Mouse (Mus musculus) myocyte (in vitro differentiated cells): ENCODE data around the gene Zfp791. TPM values are rescaled to one million over a fixed set of nuclear protein-coding genes. Genes with fewer than 3 reads are reported as not detected.

Experiments
- H3K27me3 ChIP-seq: one replicate; pipeline ENCODE4 v1.6.1; 2011; ENCODE audit not compliant: control insufficient read depth, insufficient read depth, insufficient read length
- H3K36me3 ChIP-seq: one replicate; pipeline ENCODE4 v1.6.1; 2011; ENCODE audit not compliant: control insufficient read depth, insufficient read depth
- H3K4me2 ChIP-seq: one replicate; pipeline ENCODE4 v1.6.1; 2011; ENCODE audit warnings: low read depth, control low read depth
- H3K4me3 ChIP-seq: one replicate; pipeline ENCODE4 v1.5.1; 2011; ENCODE audit warnings: mild to moderate bottlenecking, control low read depth, moderate library complexity
- H3K79me2 ChIP-seq: one replicate; pipeline ENCODE4 v1.6.1; 2011; ENCODE audit not compliant: control insufficient read depth, insufficient read depth
- H3ac ChIP-seq: one replicate; pipeline ENCODE4 v1.6.1; 2011; ENCODE audit not compliant: control insufficient read depth, insufficient read length
- CEBPB ChIP-seq: IDR thresholded peaks from 2 replicates; pipeline ENCODE4 v1.6.1; 2011; ENCODE audit warnings: mild to moderate bottlenecking, moderate library complexity; ENCODE audit not compliant: poor library complexity, insufficient read depth, severe bottlenecking
- E2F4 ChIP-seq: IDR thresholded peaks from one replicate; pipeline ENCODE4 v1.6.1; 2011; ENCODE audit warnings: mild to moderate bottlenecking, control low read depth, moderate library complexity; ENCODE audit not compliant: insufficient read depth
- MAX ChIP-seq: IDR thresholded peaks from one replicate; pipeline ENCODE4 v1.6.1; 2011; ENCODE audit warnings: low read depth, mild to moderate bottlenecking, control low read depth
- MYOD1 ChIP-seq, 3 experiments: IDR thresholded peaks; one replicate each; pipeline ENCODE4 v1.6.1; 2011; ENCODE audit warnings: control low read depth in 2 of 3, low read depth in 2 of 3, mild to moderate bottlenecking in 2 of 3, moderate library complexity in 1 of 3; ENCODE audit not compliant: insufficient read length in 2 of 3, control insufficient read depth in 1 of 3
- MYOG ChIP-seq, 3 experiments: IDR thresholded peaks; one replicate each; pipeline ENCODE4 v1.6.1; 2011; ENCODE audit warnings: control low read depth in 2 of 3, low read depth in 2 of 3, mild to moderate bottlenecking in 2 of 3; ENCODE audit not compliant: insufficient read length in 2 of 3, control insufficient read depth in 1 of 3, insufficient read depth in 1 of 3
- POLR2A ChIP-seq: IDR thresholded peaks from one replicate; pipeline ENCODE4 v1.6.1; 2011; ENCODE audit warnings: low read depth, mild to moderate bottlenecking, control low read depth, moderate library complexity; ENCODE audit not compliant: insufficient read length
- POLR2AphosphoS2 ChIP-seq: IDR thresholded peaks from one replicate; pipeline ENCODE4 v1.6.1; 2011; ENCODE audit warnings: low read depth, control low read depth; ENCODE audit not compliant: insufficient read length
- REST ChIP-seq: IDR thresholded peaks from one replicate; pipeline ENCODE4 v1.6.1; 2011; ENCODE audit warnings: mild to moderate bottlenecking, control low read depth, moderate library complexity; ENCODE audit not compliant: insufficient read depth, insufficient read length
- SRF ChIP-seq: IDR thresholded peaks from one replicate; pipeline ENCODE4 v1.6.1; 2011; ENCODE audit warnings: low read depth; ENCODE audit not compliant: control insufficient read depth, insufficient read length
- TCF12 ChIP-seq: IDR thresholded peaks from one replicate; pipeline ENCODE4 v1.6.1; 2011; ENCODE audit warnings: mild to moderate bottlenecking, control low read depth; ENCODE audit not compliant: poor library complexity, insufficient read depth, severe bottlenecking
- TCF3 ChIP-seq: IDR thresholded peaks from one replicate; pipeline ENCODE4 v1.6.1; 2011; ENCODE audit warnings: low read depth, control low read depth; ENCODE audit not compliant: insufficient read length
- USF1 ChIP-seq: IDR thresholded peaks from one replicate; pipeline ENCODE4 v1.6.1; 2011; ENCODE audit warnings: low read depth, mild to moderate bottlenecking, control low read depth, moderate library complexity
- polyA plus RNA-seq: library from polyadenylated mRNA; unstranded; fragments of >200 nt; fragmentation: generic; extraction: Trizol; gene quantifications from one replicate; pipeline ENCODE4 v1.2.1, GENCODE M21; 2012; ENCODE audit warnings: missing spikeins

Gene Zfp791
- polyA plus RNA-seq, 1 experiment, result not detected

GRCm38 (mm10) chr8:85071514-85072281 lies 51.2 kb downstream of the Zfp791 start, which contains the start of gene Dhps:
Dhps (plus strand) TSS chr8:85071757.
- no peak for TF ChIP-seq E2F4
- peak; percentile 91 for TF ChIP-seq USF1
- peak; percentile 61 for TF ChIP-seq POLR2A
- TF ChIP-seq POLR2AphosphoS2, result peak; percentile 58
- H3ac ChIP-seq, result peak within 1 kb of the TSS; percentile 78

DNA sequence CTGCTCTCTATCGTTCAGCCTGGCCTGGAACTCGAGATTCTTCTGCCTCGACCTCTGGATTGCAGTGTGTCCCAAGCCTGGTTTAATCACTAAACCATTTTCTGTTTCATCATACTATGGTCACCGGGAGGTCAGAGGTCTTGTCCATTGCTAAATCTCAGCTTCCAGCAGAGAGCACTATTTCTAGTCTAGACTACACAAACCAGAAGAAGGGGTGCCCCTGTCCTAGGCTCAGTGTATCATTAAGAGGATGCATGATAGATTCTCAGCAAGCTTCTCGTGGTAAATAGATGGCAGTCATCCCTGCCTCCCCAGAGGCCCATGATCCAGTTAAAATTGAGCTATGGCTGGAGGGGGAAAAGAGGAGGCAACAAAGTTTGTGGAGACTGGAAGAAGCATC lies 51.9 kb downstream of the Zfp791 start:
- peak overlapping the region; percentile 82 for H3K4me2 ChIP-seq
- peak overlapping the region; percentile 78 for H3ac ChIP-seq
- H3K36me3 ChIP-seq, result peaks cover 12% of the 10 kb centered on the region
- TF ChIP-seq MYOD1 (IDR thresholded peaks at IDR 0.05; ENCODE audit: control insufficient read depth in 1 of 3, insufficient read length in 2 of 3, low read depth in 2 of 3) (no peak), E2F4 (no peak), USF1 (no peak), TCF3 (no peak), MAX (no peak), TCF12 (no peak), CEBPB (no peak), POLR2A (no peak), MYOG (IDR thresholded peaks at IDR 0.05; ENCODE audit: control insufficient read depth in 1 of 3, insufficient read depth in 1 of 3, insufficient read length in 2 of 3, low read depth in 2 of 3) (no peak), REST (no peak), SRF (no peak), POLR2AphosphoS2 (no peak)
- H3K4me3 ChIP-seq, result peak overlapping the region; percentile 82
- no peaks in the 10 kb centered on the region for H3K27me3 ChIP-seq
- H3K79me2 ChIP-seq, result no peaks in the 10 kb centered on the region

More at GRCm38 (mm10) chr8:85071514-85072281, 51.2 kb downstream of the Zfp791 start, which contains the start of gene Dhps:
- Histone ChIP-seq H3K4me3 (peak within 1 kb of the TSS; percentile 82), H3K79me2 (no peaks in the 10 kb centered on the region), H3K4me2 (peak within 1 kb of the TSS; percentile 95), H3K27me3 (no peaks in the 10 kb centered on the region), H3K36me3 (peaks cover 12% of the 10 kb centered on the region)

DNA sequence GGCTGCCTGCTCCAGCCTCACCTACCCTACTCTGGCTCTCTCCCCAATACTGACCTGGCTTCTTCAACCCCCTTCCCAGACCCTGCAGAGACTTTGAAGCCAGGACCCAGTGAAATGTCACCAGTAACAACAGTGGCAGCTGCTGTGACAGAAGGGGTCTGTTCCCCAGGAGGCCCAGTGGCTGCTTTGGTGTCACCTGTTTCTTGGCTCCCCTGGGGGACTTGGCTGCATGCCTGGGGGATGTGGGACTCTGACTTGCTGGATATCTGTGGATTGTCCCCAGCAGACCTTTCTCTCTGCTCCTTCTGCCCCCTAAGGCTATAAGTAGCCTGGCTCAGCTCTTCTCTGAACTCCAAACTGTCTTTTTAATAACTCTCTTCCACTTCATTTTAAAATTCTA lies 54.9 kb downstream of the Zfp791 start, which contains the start of gene Gm5741:
TSS of gene Gm5741 (minus strand) at position 1 of the 400 bp plus-strand sequence.
- H3K4me3 ChIP-seq, result no peak within 1 kb of the TSS
- TF ChIP-seq MYOD1 (IDR thresholded peaks at IDR 0.05; ENCODE audit: control insufficient read depth in 1 of 3, insufficient read length in 2 of 3, low read depth in 2 of 3) (no peak), TCF12 (no peak), POLR2A (no peak), TCF3 (no peak), E2F4 (no peak), REST (no peak), CEBPB (no peak), USF1 (no peak), POLR2AphosphoS2 (no peak)
- no peaks in the 10 kb centered on the region for H3K79me2 ChIP-seq
- H3K36me3 ChIP-seq, result no peaks in the 10 kb centered on the region
- no peak within 1 kb of the TSS for H3ac ChIP-seq
- no peak within 1 kb of the TSS for H3K4me2 ChIP-seq
- no peaks in the 10 kb centered on the region for H3K27me3 ChIP-seq

DNA sequence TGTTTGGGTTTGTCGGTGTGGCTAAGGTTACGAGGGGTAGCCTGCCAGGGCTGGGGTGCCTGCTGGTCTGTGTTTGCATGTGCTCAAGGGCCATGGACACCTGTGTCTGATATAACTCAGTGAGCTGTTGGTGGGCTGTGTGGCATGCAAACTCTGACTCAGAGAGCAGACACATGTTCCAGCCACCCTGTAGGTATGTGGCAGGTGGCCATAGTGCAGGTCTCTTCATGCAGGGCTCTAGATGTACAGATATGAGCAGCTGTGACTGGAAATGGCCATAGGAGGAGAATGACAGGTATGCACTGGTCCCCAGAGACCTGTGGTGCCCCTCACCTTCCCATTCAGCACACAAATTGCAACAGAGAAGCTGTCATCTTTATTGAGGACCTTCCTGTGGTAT lies 55.7 kb downstream of the Zfp791 start:
- Histone ChIP-seq H3K36me3 (no peaks in the 10 kb centered on the region), H3K4me3 (no peak overlapping the region), H3K4me2 (no peak overlapping the region), H3K27me3 (no peaks in the 10 kb centered on the region), H3K79me2 (no peaks in the 10 kb centered on the region), H3ac (no peak overlapping the region)
- TF ChIP-seq POLR2AphosphoS2 (peak; percentile 26), CEBPB (no peak), TCF3 (no peak)

- no peaks in the 10 kb centered on the region for H3K36me3 ChIP-seq
- no peak for TF ChIP-seq CEBPB
- TF ChIP-seq REST, result no peak
- no peak overlapping the region for H3K4me3 ChIP-seq
- H3ac ChIP-seq, result no peak overlapping the region
- no peaks in the 10 kb centered on the region for H3K79me2 ChIP-seq
- no peaks in the 10 kb centered on the region for H3K27me3 ChIP-seq
- no peak overlapping the region for H3K4me2 ChIP-seq
Observed at GRCm38 (mm10) chr8:85065213-85065612, 57.7 kb downstream of the Zfp791 start.

GRCm38 (mm10) chr8:85062603-85063002 lies 60.3 kb downstream of the Zfp791 start:
- Histone ChIP-seq H3K36me3 (no peaks in the 10 kb centered on the region), H3K4me2 (no peak overlapping the region), H3ac (no peak overlapping the region), H3K4me3 (no peak overlapping the region), H3K27me3 (no peaks in the 10 kb centered on the region), H3K79me2 (no peaks in the 10 kb centered on the region)
- TF ChIP-seq POLR2AphosphoS2 (no peak), CEBPB (no peak), REST (no peak), TCF12 (no peak), POLR2A (no peak), E2F4 (no peak), MYOG (IDR thresholded peaks at IDR 0.05; ENCODE audit: control insufficient read depth in 1 of 3, insufficient read depth in 1 of 3, insufficient read length in 2 of 3, low read depth in 2 of 3) (no peak), USF1 (no peak), TCF3 (no peak), SRF (no peak), MAX (no peak), MYOD1 (IDR thresholded peaks at IDR 0.05; ENCODE audit: control insufficient read depth in 1 of 3, insufficient read length in 2 of 3, low read depth in 2 of 3) (no peak)
